ENCODE assay signal across 8 mouse cellular contexts in genomic region chr8:84180530-84181190, GRCm38 (mm10). TPM values are rescaled to one million over a fixed set of nuclear protein-coding genes. Genes with fewer than 3 reads are reported as not detected.
DNase-seq lines count a peak whose midpoint lies in the region; ATAC-seq lines count a peak whose summit lies in the region.

No protein-coding gene starts in this region.

- H3K4me2 ChIP-seq in kidney, embryonic 14.5 days (replicated peaks; ENCODE audit: low read depth, low read length) = peak overlapping the region; percentile 39
- H3K4me2 ChIP-seq in embryonic facial prominence, embryonic 12.5 days (replicated peaks) = peak overlapping the region; percentile 57
- peak overlapping the region; percentile 79 for H3K4me2 ChIP-seq in hindbrain, embryonic 13.5 days
- peak overlapping the region; percentile 38; the same call in 1 of the 2 replicates for H3K4me2 ChIP-seq in liver, embryonic 16.5 days (ENCODE audit: low read depth, low read length)

- no peaks in the 10 kb centered on the region for H3K9me3 ChIP-seq in kidney, embryonic 14.5 days (ENCODE audit: control insufficient read depth, low read length)
- no peaks in the 10 kb centered on the region for H3K9me3 ChIP-seq in embryonic facial prominence, embryonic 12.5 days
- no peaks in the 10 kb centered on the region for H3K9me3 ChIP-seq in hindbrain, embryonic 13.5 days
- H3K9me3 ChIP-seq in liver, embryonic 16.5 days (replicated peaks; ENCODE audit: control insufficient read depth, low read length) = no peaks in the 10 kb centered on the region

- H3K9ac ChIP-seq in kidney, embryonic 14.5 days (ENCODE audit: low read depth, low read length) = peak overlapping the region; percentile 42; the same call in 1 of the 2 replicates
- peak overlapping the region; percentile 55 for H3K9ac ChIP-seq in embryonic facial prominence, embryonic 12.5 days
- peak overlapping the region; percentile 76 for H3K9ac ChIP-seq in hindbrain, embryonic 13.5 days
- no peak overlapping the region for H3K9ac ChIP-seq in liver, embryonic 16.5 days (ENCODE audit: low read depth, low read length)

- H3K4me1 ChIP-seq in kidney, embryonic 14.5 days (ENCODE audit: control insufficient read depth, insufficient read depth, low read length) = peaks cover 48% of the 10 kb centered on the region
- H3K4me1 ChIP-seq in embryonic facial prominence, embryonic 12.5 days = peaks cover 48% of the 10 kb centered on the region
- peaks cover 71% of the 10 kb centered on the region for H3K4me1 ChIP-seq in hindbrain, embryonic 13.5 days (replicated peaks)
- peaks cover 13% of the 10 kb centered on the region for H3K4me1 ChIP-seq in liver, embryonic 16.5 days (ENCODE audit: control insufficient read depth, low read depth, low read length)

- WGBS in kidney, embryonic 14.5 days = 1% methylated on average over 16 of the region's 16 CpGs
- 2% methylated on average over 16 of the region's 16 CpGs for WGBS in embryonic facial prominence, embryonic 12.5 days
- 0% methylated on average over 16 of the region's 16 CpGs for WGBS in hindbrain, embryonic 13.5 days
- 14% methylated on average over 16 of the region's 16 CpGs for whole genome bisulfite sequencing in liver, embryonic 16.5 days (ENCODE audit: insufficient replicate concordance)

- no peaks in the 10 kb centered on the region for H3K27me3 ChIP-seq in kidney, embryonic 14.5 days (ENCODE audit: control insufficient read depth, insufficient read depth, low read length)
- no peaks in the 10 kb centered on the region for H3K27me3 ChIP-seq in embryonic facial prominence, embryonic 12.5 days
- no peaks in the 10 kb centered on the region for H3K27me3 ChIP-seq in hindbrain, embryonic 13.5 days
- peaks cover 21% of the 10 kb centered on the region for H3K27me3 ChIP-seq in liver, embryonic 16.5 days (ENCODE audit: control insufficient read depth, insufficient read depth, low read depth, low read length)

- peak; percentile 55 for ATAC-seq in kidney, embryonic 14.5 days (ENCODE audit: low FRiP score, low TSS enrichment)
- ATAC-seq in embryonic facial prominence, embryonic 12.5 days (ENCODE audit: insufficient number of reproducible peaks, insufficient read depth, low FRiP score, low TSS enrichment) = peak; percentile 62
- ATAC-seq in hindbrain, embryonic 13.5 days (ENCODE audit: low FRiP score) = peak; percentile 55
- peak; percentile 28; the same call in 1 of the 2 replicates for ATAC-seq in liver, embryonic 16.5 days (ENCODE audit: low read depth)
- ATAC-seq in erythroblast, adult 5-6 weeks (replicated peaks; ENCODE audit: low FRiP score, poor library complexity, severe bottlenecking) = no peak

- H3K36me3 ChIP-seq in kidney, embryonic 14.5 days (ENCODE audit: control insufficient read depth, insufficient read depth, low read length) = no peaks in the 10 kb centered on the region; the same call in 1 of the 2 replicates
- H3K36me3 ChIP-seq in embryonic facial prominence, embryonic 12.5 days = peaks cover 25% of the 10 kb centered on the region
- H3K36me3 ChIP-seq in hindbrain, embryonic 13.5 days = peaks cover 17% of the 10 kb centered on the region
- no peaks in the 10 kb centered on the region for H3K36me3 ChIP-seq in liver, embryonic 16.5 days (ENCODE audit: control insufficient read depth, insufficient read depth)

- H3K4me3 ChIP-seq in kidney, embryonic 14.5 days (ENCODE audit: low read length) = peak overlapping the region; percentile 19; the same call in 1 of the 2 replicates
- H3K4me3 ChIP-seq in embryonic facial prominence, embryonic 12.5 days = peak overlapping the region; percentile 27
- peak overlapping the region; percentile 41 for H3K4me3 ChIP-seq in hindbrain, embryonic 13.5 days
- no peak overlapping the region for H3K4me3 ChIP-seq in liver, embryonic 16.5 days (ENCODE audit: low read depth, low read length)

- no peak for DNase-seq in kidney, adult 18-20 months
- DNase-seq in ovary, postnatal 36 days (ENCODE audit: low spot score) = peak; percentile 68
- no peak for DNase-seq in layer of hippocampus, adult 8-10 months (ENCODE audit: low spot score in 2 of 2)

- peak overlapping the region; percentile 91 for H3K27ac ChIP-seq in kidney, embryonic 14.5 days (ENCODE audit: low read depth, low read length)
- peak overlapping the region; percentile 91 for H3K27ac ChIP-seq in embryonic facial prominence, embryonic 12.5 days
- H3K27ac ChIP-seq in hindbrain, embryonic 13.5 days = peak overlapping the region; percentile 91
- H3K27ac ChIP-seq in liver, embryonic 16.5 days (ENCODE audit: low read length) = no peak overlapping the region

RNA-seq across cellular contexts. Expression of gene Nanos3, which starts 4.4 kb away (rescaled TPM):
- polyA plus RNA-seq in kidney, embryonic 14.5 days (2014; fragmentation: Nextera tagmentation; extraction: Ambion mirVana) = 4.3 and 5.5 TPM in 2 replicates
- 5.4 and 7.2 TPM in 2 replicates for polyA plus RNA-seq in embryonic facial prominence, embryonic 12.5 days (2016; fragmentation: Nextera tagmentation; extraction: Ambion mirVana)
- 10.3 and 10.9 TPM in 2 replicates for polyA plus RNA-seq in hindbrain, embryonic 13.5 days (2015; fragmentation: Nextera tagmentation; extraction: Ambion mirVana)
- not detected in 2 replicates for polyA plus RNA-seq in liver, embryonic 16.5 days (2015; fragmentation: Nextera tagmentation; extraction: Ambion mirVana)
- total RNA-seq in layer of hippocampus, adult 8-10 months (2022) = 1 to 10 TPM; 1.0 to 3.7 (median 2.8) TPM
- total RNA-seq in erythroblast, adult 5-6 weeks (2015; ENCODE audit: low replicate concordance) = not detected in 2 replicates
- total RNA-seq in erythroblast, adult 5-6 weeks (2017; ENCODE audit: low replicate concordance) = not detected in 2 replicates

RNA-seq across cellular contexts. Expression of gene 4930432K21Rik, which starts 32.8 kb away (rescaled TPM):
- polyA plus RNA-seq in kidney, embryonic 14.5 days (2014; fragmentation: Nextera tagmentation; extraction: Ambion mirVana) = 0.87 and 1.2 TPM in 2 replicates
- polyA plus RNA-seq in embryonic facial prominence, embryonic 12.5 days (2016; fragmentation: Nextera tagmentation; extraction: Ambion mirVana) = 2.0 and 2.4 TPM in 2 replicates
- polyA plus RNA-seq in hindbrain, embryonic 13.5 days (2015; fragmentation: Nextera tagmentation; extraction: Ambion mirVana) = 1.9 and 2.9 TPM in 2 replicates
- polyA plus RNA-seq in liver, embryonic 16.5 days (2015; fragmentation: Nextera tagmentation; extraction: Ambion mirVana) = 0.26 and 0.28 TPM in 2 replicates
- total RNA-seq in layer of hippocampus, adult 8-10 months (2022) = 1 to 10 TPM; 2.1 to 3.5 (median 2.6) TPM
- total RNA-seq in erythroblast, adult 5-6 weeks (2015; ENCODE audit: low replicate concordance) = not detected in 2 replicates
- total RNA-seq in erythroblast, adult 5-6 weeks (2017; ENCODE audit: low replicate concordance) = 0.43 TPM in 1 of 2 replicates, not detected in the other

RNA-seq across cellular contexts. Expression of gene Cc2d1a, which starts 32.9 kb away (rescaled TPM):
- 11.7 and 17.7 TPM in 2 replicates for polyA plus RNA-seq in kidney, embryonic 14.5 days (2014; fragmentation: Nextera tagmentation; extraction: Ambion mirVana)
- 27.5 and 29.2 TPM in 2 replicates for polyA plus RNA-seq in embryonic facial prominence, embryonic 12.5 days (2016; fragmentation: Nextera tagmentation; extraction: Ambion mirVana)
- polyA plus RNA-seq in hindbrain, embryonic 13.5 days (2015; fragmentation: Nextera tagmentation; extraction: Ambion mirVana) = 24.4 and 26.5 TPM in 2 replicates
- polyA plus RNA-seq in liver, embryonic 16.5 days (2015; fragmentation: Nextera tagmentation; extraction: Ambion mirVana) = 5.3 and 5.8 TPM in 2 replicates
- total RNA-seq in layer of hippocampus, adult 8-10 months (2022) = 10 to 100 TPM; 54.1 to 61.7 (median 57.8) TPM
- 4.2 and 7.3 TPM in 2 replicates for total RNA-seq in erythroblast, adult 5-6 weeks (2015; ENCODE audit: low replicate concordance)
- total RNA-seq in erythroblast, adult 5-6 weeks (2017; ENCODE audit: low replicate concordance) = 0.60 and 2.5 TPM in 2 replicates

RNA-seq across cellular contexts. Expression of gene Podnl1, which starts 54.9 kb away (rescaled TPM):
- 0.19 and 0.34 TPM in 2 replicates for polyA plus RNA-seq in kidney, embryonic 14.5 days (2014; fragmentation: Nextera tagmentation; extraction: Ambion mirVana)
- polyA plus RNA-seq in embryonic facial prominence, embryonic 12.5 days (2016; fragmentation: Nextera tagmentation; extraction: Ambion mirVana) = 0.31 and 0.43 TPM in 2 replicates
- 0.48 and 0.52 TPM in 2 replicates for polyA plus RNA-seq in hindbrain, embryonic 13.5 days (2015; fragmentation: Nextera tagmentation; extraction: Ambion mirVana)
- polyA plus RNA-seq in liver, embryonic 16.5 days (2015; fragmentation: Nextera tagmentation; extraction: Ambion mirVana) = 0.04 TPM in 1 of 2 replicates, not detected in the other
- total RNA-seq in layer of hippocampus, adult 8-10 months (2022) = not detected
- total RNA-seq in erythroblast, adult 5-6 weeks (2015; ENCODE audit: low replicate concordance) = not detected in 2 replicates
- not detected in 2 replicates for total RNA-seq in erythroblast, adult 5-6 weeks (2017; ENCODE audit: low replicate concordance)

RNA-seq across cellular contexts. Expression of gene Zswim4, which starts 56.2 kb away (rescaled TPM):
- polyA plus RNA-seq in kidney, embryonic 14.5 days (2014; fragmentation: Nextera tagmentation; extraction: Ambion mirVana) = 10.2 and 15.7 TPM in 2 replicates
- polyA plus RNA-seq in embryonic facial prominence, embryonic 12.5 days (2016; fragmentation: Nextera tagmentation; extraction: Ambion mirVana) = 32.4 and 32.9 TPM in 2 replicates
- polyA plus RNA-seq in hindbrain, embryonic 13.5 days (2015; fragmentation: Nextera tagmentation; extraction: Ambion mirVana) = 38.5 and 39.1 TPM in 2 replicates
- 2.2 and 2.8 TPM in 2 replicates for polyA plus RNA-seq in liver, embryonic 16.5 days (2015; fragmentation: Nextera tagmentation; extraction: Ambion mirVana)
- total RNA-seq in layer of hippocampus, adult 8-10 months (2022) = 10 to 100 TPM; 15.1 to 17.6 (median 16.6) TPM
- 3.1 and 3.5 TPM in 2 replicates for total RNA-seq in erythroblast, adult 5-6 weeks (2015; ENCODE audit: low replicate concordance)
- 6.3 and 7.4 TPM in 2 replicates for total RNA-seq in erythroblast, adult 5-6 weeks (2017; ENCODE audit: low replicate concordance)
